Mouse (Mus musculus) liver, postnatal 0 days (tissue): Measurements from ENCODE around the gene Cacna1i. TPM values are rescaled to one million over a fixed set of nuclear protein-coding genes. Genes with fewer than 3 reads are reported as not detected.

Source experiments
- ATAC-seq: fragments of 200-750 bp; cut with Nextera tagmentation; 2 replicates; pipeline ENCODE4 v1.8.0; 2017; ENCODE audit warnings: mild to moderate bottlenecking, moderate library complexity
- DNase-seq: peaks from one replicate; pipeline ENCODE4 v3.0.0-alpha.2; 2016
- H3K27ac ChIP-seq: fragments of 300-500 bp; sonication (generic); 2 replicates; pipeline ENCODE4 v1.5.1; 2014; ENCODE audit warnings: antibody characterized with exemption, moderate library complexity, mild to moderate bottlenecking, low read depth
- H3K27me3 ChIP-seq: fragments of 300-500 bp; sonication (generic); 2 replicates; pipeline ENCODE4 v1.6.1; 2014; ENCODE audit warnings: low read length, control low read depth, mixed read lengths; ENCODE audit not compliant: insufficient read depth
- H3K36me3 ChIP-seq: fragments of 300-500 bp; sonication (generic); replicated peaks from 2 replicates; pipeline ENCODE4 v1.6.1; 2014; ENCODE audit warnings: mild to moderate bottlenecking, control low read depth, low read length, moderate library complexity, mixed read lengths; ENCODE audit not compliant: insufficient read depth
- H3K4me1 ChIP-seq: fragments of 300-500 bp; sonication (generic); 2 replicates; pipeline ENCODE4 v1.6.1; 2014; ENCODE audit warnings: antibody characterized with exemption, mild to moderate bottlenecking, control low read depth; ENCODE audit not compliant: insufficient read depth
- H3K4me2 ChIP-seq: fragments of 300-500 bp; sonication (generic); 2 replicates; pipeline ENCODE4 v1.6.1; 2014; ENCODE audit warnings: low read depth, mild to moderate bottlenecking, low read length, moderate library complexity, mixed read lengths
- H3K4me3 ChIP-seq: fragments of 300-500 bp; sonication (generic); 2 replicates; pipeline ENCODE4 v1.5.1; 2014; ENCODE audit warnings: low read depth, low read length
- H3K9ac ChIP-seq: fragments of 300-500 bp; sonication (generic); replicated peaks from 2 replicates; pipeline ENCODE4 v1.6.1; 2014; ENCODE audit warnings: mild to moderate bottlenecking, moderate library complexity
- H3K9me3 ChIP-seq: fragments of 300-500 bp; sonication (generic); 2 replicates; pipeline ENCODE4 v1.6.1; 2016; ENCODE audit warnings: mild to moderate bottlenecking, control low read depth, low read length, mixed read lengths
- CTCF ChIP-seq: sonication (generic); IDR thresholded peaks from 2 replicates; pipeline ENCODE4 v1.5.1; 2016; ENCODE audit warnings: antibody characterized with exemption, low read depth
- EP300 ChIP-seq: IDR thresholded peaks from 2 replicates; pipeline ENCODE4 v1.6.1; 2016; ENCODE audit warnings: antibody characterized with exemption, low read depth, mild to moderate bottlenecking
- WGBS: fragments of 180-500 bp; shearing (Covaris S2); extraction: QIAGEN DNeasy Blood & Tissue Kit; methylation state at CpG from one replicate; pipeline ENCODE4 v1.1.7; 2014; ENCODE audit not compliant: insufficient replicate concordance; 5-methylcytosine and 5-hydroxymethylcytosine counted together
- polyA plus RNA-seq: library from polyadenylated mRNA; unstranded; fragments of >200 nt; fragmentation: Nextera tagmentation; extraction: Ambion mirVana; gene quantifications from 2 replicates; pipeline ENCODE4 v1.2.1, GENCODE M21; 2015

Gene Cacna1i
- polyA plus RNA-seq, 1 experiment from 2014 or later = not detected

GRCm38 (mm10) chr15:80413988-80414721, 127.1 kb downstream of the Cacna1i start:
- H3K9ac ChIP-seq = no peak overlapping the region
- H3K4me1 ChIP-seq = no peaks in the 10 kb centered on the region
- H3K27ac ChIP-seq = no peak overlapping the region
- 69% methylated on average over 17 of the region's 17 CpGs for WGBS
- H3K9me3 ChIP-seq = no peaks in the 10 kb centered on the region
- no peak for DNase-seq
- H3K27me3 ChIP-seq = no peaks in the 10 kb centered on the region
- ATAC-seq = no peak
- H3K4me3 ChIP-seq = no peak overlapping the region
- H3K36me3 ChIP-seq = no peaks in the 10 kb centered on the region
- TF ChIP-seq EP300 (no peak), CTCF (no peak)
- no peak overlapping the region for H3K4me2 ChIP-seq

- Histone ChIP-seq H3K9ac (no peak overlapping the region), H3K27ac (no peak overlapping the region), H3K9me3 (no peaks in the 10 kb centered on the region), H3K36me3 (no peaks in the 10 kb centered on the region), H3K4me1 (no peaks in the 10 kb centered on the region), H3K4me3 (no peak overlapping the region), H3K27me3 (no peaks in the 10 kb centered on the region), H3K4me2 (no peak overlapping the region)
- 76% methylated on average over 4 of the region's 4 CpGs for WGBS
- DNase-seq (no peak), ATAC-seq (no peak)
- TF ChIP-seq EP300 (no peak), CTCF (no peak)
These were observed 128.1 kb downstream of the Cacna1i start for GRCm38 (mm10) chr15:80415132-80415531.

GRCm38 (mm10) chr15:80417066-80417465, 130.0 kb downstream of the Cacna1i start:
- ATAC-seq (no peak), DNase-seq (no peak)
- Histone ChIP-seq H3K9me3 (no peaks in the 10 kb centered on the region), H3K27me3 (no peaks in the 10 kb centered on the region), H3K4me3 (no peak overlapping the region), H3K36me3 (no peaks in the 10 kb centered on the region), H3K4me1 (no peaks in the 10 kb centered on the region), H3K27ac (no peak overlapping the region), H3K9ac (no peak overlapping the region), H3K4me2 (no peak overlapping the region)
- WGBS = 55% methylated on average over 9 of the region's 9 CpGs
- TF ChIP-seq CTCF = no peak
- TF ChIP-seq EP300 = no peak

GRCm38 (mm10) chr15:80418146-80418545, 131.1 kb downstream of the Cacna1i start:
- H3K4me3 ChIP-seq = no peak overlapping the region
- H3K36me3 ChIP-seq = no peaks in the 10 kb centered on the region
- H3K4me2 ChIP-seq = no peak overlapping the region
- H3K27ac ChIP-seq = no peak overlapping the region
- H3K27me3 ChIP-seq = no peaks in the 10 kb centered on the region
- no peaks in the 10 kb centered on the region for H3K9me3 ChIP-seq
- ATAC-seq = no peak
- DNase-seq = no peak
- TF ChIP-seq CTCF (no peak), EP300 (no peak)
- H3K4me1 ChIP-seq = no peaks in the 10 kb centered on the region
- no peak overlapping the region for H3K9ac ChIP-seq
- 51% methylated on average over 2 of the region's 2 CpGs for WGBS

- no peak overlapping the region for H3K4me3 ChIP-seq
- no peak for ATAC-seq
- TF ChIP-seq EP300 (no peak), CTCF (no peak)
- no peak overlapping the region for H3K4me2 ChIP-seq
- no peaks in the 10 kb centered on the region for H3K27me3 ChIP-seq
- H3K4me1 ChIP-seq = no peaks in the 10 kb centered on the region
- 82% methylated on average over 11 of the region's 11 CpGs for WGBS
- H3K9me3 ChIP-seq = no peaks in the 10 kb centered on the region
- H3K27ac ChIP-seq = no peak overlapping the region
- no peak for DNase-seq
- H3K36me3 ChIP-seq = no peaks in the 10 kb centered on the region
- H3K9ac ChIP-seq = no peak overlapping the region
These were observed 143.3 kb downstream of the Cacna1i start for GRCm38 (mm10) chr15:80430324-80430723.

- Histone ChIP-seq H3K9me3 (no peaks in the 10 kb centered on the region), H3K27me3 (no peaks in the 10 kb centered on the region; the same call in 1 of the 2 replicates), H3K9ac (no peak overlapping the region), H3K4me2 (no peak overlapping the region), H3K36me3 (no peaks in the 10 kb centered on the region), H3K27ac (no peak overlapping the region), H3K4me1 (no peaks in the 10 kb centered on the region), H3K4me3 (no peak overlapping the region)
- no peak for ATAC-seq
- TF ChIP-seq EP300 = no peak
- TF ChIP-seq CTCF = no peak
- no peak for DNase-seq
- 71% methylated on average over 5 of the region's 5 CpGs for WGBS
These were observed 149.9 kb downstream of the Cacna1i start for GRCm38 (mm10) chr15:80436961-80437360.
